Mouse (Mus musculus): ENCODE measurements around the gene Rhox7b. TPM values are rescaled to one million over a fixed set of nuclear protein-coding genes. Genes with fewer than 3 reads are reported as not detected.
"Not testable (repeated sequence)": the region's sequence is repeated elsewhere in the genome, so short reads cannot be mapped to it uniquely, and the experiment has no call there.

The Rhox7b gene
- polyA plus RNA-seq (2015; fragmentation: Nextera tagmentation; extraction: Ambion mirVana): not detected in 2 replicates

DNA sequence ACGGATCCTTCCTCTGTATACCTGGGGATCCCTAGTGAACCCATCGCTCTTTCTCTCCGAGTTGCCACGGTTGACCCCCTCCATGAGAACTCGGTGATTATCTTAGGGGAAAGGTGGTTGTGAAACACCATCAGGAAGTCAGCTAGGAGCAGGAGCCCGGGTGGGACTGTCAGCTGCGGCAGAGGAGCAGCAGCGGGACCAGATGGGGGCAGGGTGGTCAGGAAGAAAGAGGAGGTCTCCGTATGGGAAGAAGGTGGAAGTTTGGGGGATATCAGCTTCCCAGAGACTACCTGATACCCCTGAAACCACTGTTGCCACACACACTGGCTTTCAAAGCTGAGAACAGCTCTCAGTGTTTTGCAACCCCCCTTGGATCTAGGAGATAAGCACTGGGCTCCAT is at the start of gene Rhox7b:
Rhox7b (minus strand) TSS at position 101 of the 400 bp plus-strand sequence.
- H3K27ac ChIP-seq; H3K4me3 ChIP-seq; H3K4me1 ChIP-seq; H3K36me3 ChIP-seq; H3K9me3 ChIP-seq; H3K27me3 ChIP-seq; H3K9ac ChIP-seq; ATAC-seq (ENCODE audit: insufficient number of reproducible peaks, low FRiP score, low TSS enrichment, low read depth); H3K4me2 ChIP-seq: not testable (repeated sequence)
- WGBS: 79% methylated on average over 9 of the region's 9 CpGs

DNA sequence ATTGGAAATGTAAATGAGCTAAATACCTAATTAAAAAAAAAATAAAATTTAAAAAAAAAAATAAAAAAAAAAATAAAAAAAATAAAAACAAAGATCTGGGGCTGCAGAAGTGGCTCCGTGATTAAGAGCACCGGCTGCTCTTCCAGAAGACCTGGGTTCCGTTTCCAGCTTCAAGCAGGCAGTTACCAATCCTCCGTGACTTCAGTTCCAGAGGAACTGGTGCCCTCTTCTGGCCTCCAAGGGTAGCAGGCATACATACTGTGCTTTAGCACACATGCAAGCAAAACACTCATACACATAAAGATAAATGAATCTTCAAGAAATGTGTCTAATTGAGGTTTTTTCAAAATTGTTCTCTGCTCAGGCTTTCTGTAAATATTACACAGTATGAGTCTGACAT is 19.3 kb upstream of the Rhox7b start:
- Histone ChIP-seq H3K36me3 (no peaks in the 10 kb centered on the region), H3K9ac (no peak overlapping the region), H3K9me3 (no peaks in the 10 kb centered on the region), H3K27me3 (no peaks in the 10 kb centered on the region), H3K4me3 (no peak overlapping the region), H3K27ac (no peak overlapping the region), H3K4me1 (no peaks in the 10 kb centered on the region), H3K4me2 (no peak overlapping the region)
- ATAC-seq (ENCODE audit: insufficient number of reproducible peaks, low FRiP score, low TSS enrichment, low read depth): no peak
- WGBS: 70% methylated on average over 4 of the region's 4 CpGs

DNA sequence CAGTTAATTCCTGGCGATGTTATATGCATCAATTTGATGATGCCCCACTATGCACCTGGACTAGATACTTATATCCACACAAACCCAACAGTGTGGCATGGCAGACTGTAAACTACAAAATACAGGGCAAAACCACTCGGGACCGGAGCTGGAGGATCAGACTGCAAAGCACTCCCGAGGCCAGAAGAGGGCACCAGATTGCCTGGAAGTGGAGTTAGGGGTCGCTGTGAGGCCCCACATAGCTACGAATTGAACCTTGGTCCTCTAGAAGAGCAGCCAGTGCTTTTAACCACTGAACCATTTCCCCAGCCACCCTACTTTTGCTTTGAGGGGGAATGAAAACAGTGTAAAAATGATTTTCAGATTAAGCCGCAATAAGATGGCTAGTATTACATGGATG is 11.5 kb upstream of the Rhox7b start:
- ATAC-seq (ENCODE audit: insufficient number of reproducible peaks, low FRiP score, low TSS enrichment, low read depth): no peak
- H3K27ac ChIP-seq: no peak overlapping the region

DNA sequence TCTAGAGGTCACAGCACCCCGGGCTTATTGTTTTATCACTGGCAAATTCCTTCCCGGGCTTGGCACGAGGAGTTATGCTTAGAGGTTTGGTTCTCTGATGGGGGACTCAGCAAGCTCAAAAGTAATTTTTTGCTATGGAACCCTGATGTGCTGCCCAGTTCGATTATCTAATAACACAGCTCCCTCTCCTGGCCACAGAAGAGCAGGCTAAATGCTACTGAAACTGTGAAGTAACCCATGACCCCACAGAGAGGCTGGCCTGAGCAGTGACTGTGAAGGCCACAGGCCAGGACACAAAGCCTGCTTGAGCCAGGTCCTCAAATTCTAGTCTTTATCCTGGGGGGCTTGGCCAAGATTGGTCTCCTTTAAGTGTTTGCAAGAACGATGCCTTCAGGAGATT is 6.7 kb upstream of the Rhox7b start:
- no peaks in the 10 kb centered on the region for H3K9me3 ChIP-seq
- H3K9ac ChIP-seq: no peak overlapping the region
- H3K27ac ChIP-seq: no peak overlapping the region
- H3K4me3 ChIP-seq: no peak overlapping the region
- WGBS: 71% methylated on average over 5 of the region's 5 CpGs
- no peaks in the 10 kb centered on the region for H3K36me3 ChIP-seq
- no peaks in the 10 kb centered on the region for H3K27me3 ChIP-seq
- H3K4me1 ChIP-seq: no peaks in the 10 kb centered on the region
- H3K4me2 ChIP-seq: no peak overlapping the region
- ATAC-seq (ENCODE audit: insufficient number of reproducible peaks, low FRiP score, low TSS enrichment, low read depth): no peak

More for the DNA sequence above, 11.5 kb upstream of the Rhox7b start:
- Histone ChIP-seq H3K4me1 (no peaks in the 10 kb centered on the region), H3K27me3 (no peaks in the 10 kb centered on the region), H3K4me2 (no peak overlapping the region), H3K9ac (no peak overlapping the region), H3K4me3 (no peak overlapping the region), H3K9me3 (no peaks in the 10 kb centered on the region), H3K36me3 (no peaks in the 10 kb centered on the region)
- 51% methylated on average over 7 of the region's 7 CpGs for WGBS

DNA sequence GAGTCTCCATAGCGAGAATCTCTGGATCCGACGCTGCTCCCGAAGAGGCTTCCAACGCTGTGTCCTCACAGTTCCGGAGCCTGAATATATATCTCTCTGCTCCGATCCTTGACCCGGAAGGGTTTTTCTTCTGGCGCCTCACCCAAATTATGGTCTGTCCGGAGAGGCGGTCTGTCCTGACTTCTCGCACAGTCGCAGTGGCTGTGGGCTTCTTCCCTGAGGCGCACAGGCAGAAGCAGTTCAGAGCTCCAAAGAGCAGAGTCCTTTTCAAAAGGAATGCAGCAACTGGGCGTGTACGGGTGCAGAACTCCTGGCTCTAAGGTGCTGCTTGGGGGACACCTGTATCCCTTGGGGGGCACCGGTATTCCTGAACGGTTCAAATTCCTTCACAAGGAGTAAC is 4.6 kb upstream of the Rhox7b start, which contains the start of gene Rhox9:
Rhox9 (minus strand) TSS at position 101 of the 400 bp plus-strand sequence.
- H3K4me1 ChIP-seq; H3K4me3 ChIP-seq; H3K27me3 ChIP-seq; H3K9ac ChIP-seq; H3K9me3 ChIP-seq; ATAC-seq (ENCODE audit: insufficient number of reproducible peaks, low FRiP score, low TSS enrichment, low read depth); H3K36me3 ChIP-seq; H3K27ac ChIP-seq; H3K4me2 ChIP-seq: not testable (repeated sequence)
- 91% methylated on average over 10 of the region's 18 CpGs for WGBS

GRCm38 (mm10) chrX:37878844-37879243 is 18.2 kb downstream of the Rhox7b start, which contains the start of gene Rhox8:
TSS of gene Rhox8 (minus strand) at chrX:37878944.
- no peak within 1 kb of the TSS for H3K9ac ChIP-seq
- H3K4me2 ChIP-seq: no peak within 1 kb of the TSS
- H3K4me1 ChIP-seq: no peaks in the 10 kb centered on the region
- WGBS: 67% methylated on average over 4 of the region's 4 CpGs
- no peak for ATAC-seq (ENCODE audit: insufficient number of reproducible peaks, low FRiP score, low TSS enrichment, low read depth)
- H3K27ac ChIP-seq: no peak within 1 kb of the TSS
- no peaks in the 10 kb centered on the region for H3K27me3 ChIP-seq
- H3K4me3 ChIP-seq: no peak within 1 kb of the TSS
- H3K36me3 ChIP-seq: no peaks in the 10 kb centered on the region
- H3K9me3 ChIP-seq: no peaks in the 10 kb centered on the region

GRCm38 (mm10) chrX:37871641-37872040 is 25.4 kb downstream of the Rhox7b start:
- H3K27me3 ChIP-seq: no peaks in the 10 kb centered on the region
- ATAC-seq (ENCODE audit: insufficient number of reproducible peaks, low FRiP score, low TSS enrichment, low read depth): no peak
- H3K27ac ChIP-seq: no peak overlapping the region
- WGBS: 96% methylated on average over 2 of the region's 2 CpGs
- H3K36me3 ChIP-seq: no peaks in the 10 kb centered on the region
- no peak overlapping the region for H3K4me3 ChIP-seq
- H3K9me3 ChIP-seq: no peaks in the 10 kb centered on the region
- H3K4me2 ChIP-seq: no peak overlapping the region
- no peaks in the 10 kb centered on the region for H3K4me1 ChIP-seq
- H3K9ac ChIP-seq: no peak overlapping the region

Other genes with a start within 250 kb of the Rhox7b start
- gene Rhox4g, start 245.9 kb downstream of the Rhox7b start, polyA plus RNA-seq (2015; fragmentation: Nextera tagmentation; extraction: Ambion mirVana): not detected in 2 replicates
- gene Rhox3h, start 228.5 kb downstream of the Rhox7b start, polyA plus RNA-seq (2015; fragmentation: Nextera tagmentation; extraction: Ambion mirVana): not detected in 2 replicates
- gene Rhox2h, start 224.0 kb downstream of the Rhox7b start, polyA plus RNA-seq (2015; fragmentation: Nextera tagmentation; extraction: Ambion mirVana): not detected in 2 replicates
- gene Rhox5, start 92.4 kb downstream of the Rhox7b start, polyA plus RNA-seq (2015; fragmentation: Nextera tagmentation; extraction: Ambion mirVana): 0.35 and 0.40 TPM in 2 replicates
- 0.41 and 0.78 TPM in 2 replicates for gene Rhox6, start 70.3 kb downstream of the Rhox7b start, polyA plus RNA-seq (2015; fragmentation: Nextera tagmentation; extraction: Ambion mirVana)
- gene Rhox7a, start 65.5 kb downstream of the Rhox7b start, polyA plus RNA-seq (2015; fragmentation: Nextera tagmentation; extraction: Ambion mirVana): not detected in 2 replicates
- gene Rhox8, start 18.3 kb downstream of the Rhox7b start, polyA plus RNA-seq (2015; fragmentation: Nextera tagmentation; extraction: Ambion mirVana): not detected in 2 replicates
- not detected in 2 replicates for gene Rhox9, start 4.5 kb upstream of the Rhox7b start, polyA plus RNA-seq (2015; fragmentation: Nextera tagmentation; extraction: Ambion mirVana)
- gene Btg1-ps1, start 121.6 kb upstream of the Rhox7b start, polyA plus RNA-seq (2015; fragmentation: Nextera tagmentation; extraction: Ambion mirVana): not detected in 2 replicates
- not detected in 2 replicates for gene Btg1-ps2, start 145.9 kb upstream of the Rhox7b start, polyA plus RNA-seq (2015; fragmentation: Nextera tagmentation; extraction: Ambion mirVana)
- gene Rhox10, start 169.2 kb upstream of the Rhox7b start, polyA plus RNA-seq (2015; fragmentation: Nextera tagmentation; extraction: Ambion mirVana): not detected in 2 replicates
- not detected in 2 replicates for gene Rhox11, start 187.9 kb upstream of the Rhox7b start, polyA plus RNA-seq (2015; fragmentation: Nextera tagmentation; extraction: Ambion mirVana)
- gene Rhox12, start 213.7 kb upstream of the Rhox7b start, polyA plus RNA-seq (2015; fragmentation: Nextera tagmentation; extraction: Ambion mirVana): not detected in 2 replicates
- not detected in 2 replicates for gene Rhox13, start 224.0 kb upstream of the Rhox7b start, polyA plus RNA-seq (2015; fragmentation: Nextera tagmentation; extraction: Ambion mirVana)